10 mouse cellular contexts compared by ENCODE assay signal in genomic region chr2:168841713-168842045, GRCm38 (mm10).
DNase-seq lines count a peak whose midpoint lies in the region; ATAC-seq and TF ChIP-seq lines count a peak whose summit lies in the region.
"Had no signal": no experiment of that assay in that cellular context is flagged by ENCODE, and none has a peak within 500 bp of the region (broad histone marks: within the 10 kb centered on the region; RNA-seq: fewer than 3 reads in every experiment).

No protein-coding gene starts in this region.

- intact Hi-C loops in heart, postnatal 36 days (cut with DNase I) = no loop called here
- intact Hi-C loops in gastrocnemius, adult 2 months (cut with DNase I) = no loop called here

- no peaks in the 10 kb centered on the region for H3K36me3 ChIP-seq in heart, embryonic 14.5 days (ENCODE audit: control insufficient read depth, insufficient read depth, low read length)
- no peaks in the 10 kb centered on the region for H3K36me3 ChIP-seq in ES-E14 (ENCODE audit: control insufficient read depth, insufficient read depth, low read length, poor library complexity, severe bottlenecking)
- no peaks in the 10 kb centered on the region for H3K36me3 ChIP-seq in hindbrain, embryonic 15.5 days
- no peaks in the 10 kb centered on the region for H3K36me3 ChIP-seq in midbrain, embryonic 13.5 days

- no peak for ATAC-seq in heart, embryonic 14.5 days (ENCODE audit: insufficient number of reproducible peaks, insufficient read depth, low FRiP score, low read depth)
- no peak for ATAC-seq in hindbrain, embryonic 15.5 days (ENCODE audit: low FRiP score, low read depth)
- ATAC-seq in midbrain, embryonic 13.5 days = no peak
- ATAC-seq in frontal cortex, adult (ENCODE audit: low TSS enrichment) = no peak

- in situ Hi-C loops in ES-E14 (cut with MboI; ENCODE audit: low sequenced_read_pairs in 2 of 2, unreplicated experiment in 2 of 2) = no loop called here

- peak overlapping the region; percentile 47 for H3K4me2 ChIP-seq in heart, embryonic 14.5 days (ENCODE audit: low read length)
- H3K4me2 ChIP-seq in hindbrain, embryonic 15.5 days = 0 out of 2 replicates have a peak overlapping the region, but pooled peaks have one; percentile 28
- H3K4me2 ChIP-seq in midbrain, embryonic 13.5 days (replicated peaks) = peak overlapping the region; percentile 28; the same call in 1 of the 2 replicates

- peaks cover 75% of the 10 kb centered on the region for H3K27me3 ChIP-seq in heart, embryonic 14.5 days (ENCODE audit: control insufficient read depth, insufficient read depth, low read length)
- peaks cover 36% of the 10 kb centered on the region for H3K27me3 ChIP-seq in hindbrain, embryonic 15.5 days
- H3K27me3 ChIP-seq in midbrain, embryonic 13.5 days = peaks cover 11% of the 10 kb centered on the region

- peaks cover 0 to 12% of the 10 kb centered on the region in 2 experiments; a peak in 2 of 4 replicates for H3K4me1 ChIP-seq in heart, embryonic 14.5 days (ENCODE audit: control insufficient read depth in 2 of 2, insufficient read depth in 2 of 2, low read length in 2 of 2)
- peaks cover 12 to 23% of the 10 kb centered on the region in 2 experiments for H3K4me1 ChIP-seq in ES-E14 (ENCODE audit: control insufficient read depth in 2 of 2, insufficient read depth in 2 of 2, low read length in 2 of 2, poor library complexity in 1 of 2)
- peaks cover 21% of the 10 kb centered on the region for H3K4me1 ChIP-seq in hindbrain, embryonic 15.5 days (replicated peaks)
- H3K4me1 ChIP-seq in midbrain, embryonic 13.5 days (replicated peaks) = peaks cover 51% of the 10 kb centered on the region

- H3K9me3 ChIP-seq in heart, embryonic 14.5 days (ENCODE audit: control insufficient read depth, low read length) = peaks cover 4% of the 10 kb centered on the region; the same call in 1 of the 2 replicates
- H3K9me3 ChIP-seq in ES-E14 (ENCODE audit: control insufficient read depth, insufficient read depth, low read depth, low read length) = no peaks in the 10 kb centered on the region
- no peaks in the 10 kb centered on the region for H3K9me3 ChIP-seq in hindbrain, embryonic 15.5 days
- H3K9me3 ChIP-seq in midbrain, embryonic 13.5 days = no peaks in the 10 kb centered on the region

- no peak overlapping the region for H3K27ac ChIP-seq in heart, embryonic 14.5 days (replicated peaks in 1 of 2; ENCODE audit: control insufficient read depth in 1 of 2, insufficient read depth in 1 of 2, low read depth in 2 of 2, low read length in 2 of 2)
- H3K27ac ChIP-seq in ES-E14 (ENCODE audit: insufficient read depth, low read depth, low read length, poor library complexity, severe bottlenecking) = no peak overlapping the region; the same call in 1 of the 2 replicates
- no peak overlapping the region for H3K27ac ChIP-seq in hindbrain, embryonic 15.5 days (replicated peaks)
- no peak overlapping the region for H3K27ac ChIP-seq in midbrain, embryonic 13.5 days
- H3K27ac ChIP-seq in gastrocnemius, adult 2 months = no peak overlapping the region
- H3K27ac ChIP-seq: macrophage had no signal

- WGBS in heart, embryonic 14.5 days = 2% methylated on average over 11 of the region's 11 CpGs
- 1% methylated on average over 11 of the region's 11 CpGs for WGBS in hindbrain, embryonic 15.5 days
- WGBS in midbrain, embryonic 13.5 days = 2% methylated on average over 11 of the region's 11 CpGs

- DNase-seq in heart, postnatal 36 days = no peak
- no peak for DNase-seq in ES-E14 (ENCODE audit: low read depth, low spot score)
- DNase-seq in gastrocnemius, adult 2 months = no peak
- no peak for DNase-seq in B cell, adult 2 months
- DNase-seq: adrenal gland, postnatal 25 days had no signal

- peak overlapping the region in 1 of 2 experiments; percentile 16; a peak in 2 of 4 replicates for H3K4me3 ChIP-seq in heart, embryonic 14.5 days (ENCODE audit: control insufficient read depth in 1 of 2, insufficient read depth in 1 of 2, low read depth in 1 of 2, low read length in 2 of 2)
- H3K4me3 ChIP-seq in ES-E14 (ENCODE audit: insufficient read depth in 1 of 2, low read depth in 1 of 2, low read length in 2 of 2, poor library complexity in 1 of 2, severe bottlenecking in 1 of 2) = peak overlapping the region in 1 of 2 experiments; percentile 36; a peak in 2 of 4 replicates
- no peak overlapping the region for H3K4me3 ChIP-seq in hindbrain, embryonic 15.5 days
- H3K4me3 ChIP-seq in midbrain, embryonic 13.5 days (replicated peaks) = 0 out of 2 replicates have a peak overlapping the region, but pooled peaks have one; percentile 1
- H3K4me3 ChIP-seq in gastrocnemius, adult 2 months = no peak overlapping the region

- no peak overlapping the region for H3K9ac ChIP-seq in heart, embryonic 14.5 days (ENCODE audit: low read length)
- H3K9ac ChIP-seq in ES-E14 (ENCODE audit: insufficient read depth, low read depth, low read length, poor library complexity, severe bottlenecking) = peak overlapping the region; percentile 23; the same call in 1 of the 2 replicates
- H3K9ac ChIP-seq in hindbrain, embryonic 15.5 days = no peak overlapping the region
- H3K9ac ChIP-seq in midbrain, embryonic 13.5 days (replicated peaks) = no peak overlapping the region

- no peak for TF ChIP-seq CTCF in gastrocnemius, adult 2 months (IDR thresholded peaks at IDR 0.05)

TF ChIP-seq in ES-E14, 5 proteins besides CTCF, POLR2A, EP300 and RAD21:
- TF ChIP-seq MAFK (IDR thresholded peaks at IDR 0.05; ENCODE audit: insufficient read depth, low read depth, low read length) (no peak), ZNF384 (IDR thresholded peaks at IDR 0.05; ENCODE audit: low read depth, low read length) (no peak), HCFC1 (IDR thresholded peaks at IDR 0.05; ENCODE audit: borderline replicate concordance, insufficient read depth, low read length) (no peak), CHD2 (IDR thresholded peaks at IDR 0.05; ENCODE audit: low read depth, low read length) (no peak), ZC3H11A (IDR thresholded peaks at IDR 0.05; ENCODE audit: borderline replicate concordance, low read depth, low read length) (no peak)
